Mouse (Mus musculus): ENCODE data around the gene Shmt2. TPM values are rescaled to one million over a fixed set of nuclear protein-coding genes. Genes with fewer than 3 reads are reported as not detected.
A peak's percentile ranks its signal among the peaks of the same experiment; 100 is the strongest.

Shmt2 gene
- total RNA-seq, 2 experiments from 2014 or later, result 27.8 to 31.9 TPM

GRCm38 (mm10) chr10:127534929-127535384 lies 12.7 kb upstream of the Shmt2 start:
- ATAC-seq (ENCODE audit: poor library complexity, severe bottlenecking), result no peak

GRCm38 (mm10) chr10:127534036-127534928 lies 12.0 kb upstream of the Shmt2 start, which contains the start of gene Nxph4:
Nxph4 (minus strand) TSS chr10:127534559.
- no peak for ATAC-seq (ENCODE audit: poor library complexity, severe bottlenecking)

- ATAC-seq (ENCODE audit: poor library complexity, severe bottlenecking), result no peak
These were observed 9.3 kb upstream of the Shmt2 start for GRCm38 (mm10) chr10:127531548-127531947.

GRCm38 (mm10) chr10:127530945-127531344 lies 8.7 kb upstream of the Shmt2 start:
- no peak for ATAC-seq (ENCODE audit: poor library complexity, severe bottlenecking)

GRCm38 (mm10) chr10:127527481-127527880 lies 5.2 kb upstream of the Shmt2 start:
- ATAC-seq (ENCODE audit: poor library complexity, severe bottlenecking), result no peak

- peak; percentile 72 for ATAC-seq (ENCODE audit: poor library complexity, severe bottlenecking)
These were observed 4.4 kb upstream of the Shmt2 start for GRCm38 (mm10) chr10:127526681-127527080.

GRCm38 (mm10) chr10:127526048-127526447 lies 3.8 kb upstream of the Shmt2 start:
- no peak for ATAC-seq (ENCODE audit: poor library complexity, severe bottlenecking)

GRCm38 (mm10) chr10:127524646-127525255 lies 2.5 kb upstream of the Shmt2 start:
- no peak for ATAC-seq (ENCODE audit: poor library complexity, severe bottlenecking)

- peak; percentile 54 for ATAC-seq (ENCODE audit: poor library complexity, severe bottlenecking)
These were observed 598 bp downstream of the Shmt2 start for GRCm38 (mm10) chr10:127521611-127522080.

GRCm38 (mm10) chr10:127520714-127521357 lies 1.4 kb downstream of the Shmt2 start:
- no peak for ATAC-seq (ENCODE audit: poor library complexity, severe bottlenecking)

- no peak for ATAC-seq (ENCODE audit: poor library complexity, severe bottlenecking)
These were observed 2.1 kb downstream of the Shmt2 start for GRCm38 (mm10) chr10:127519903-127520713.

- ATAC-seq (ENCODE audit: poor library complexity, severe bottlenecking), result no peak
These were observed 3.1 kb downstream of the Shmt2 start for GRCm38 (mm10) chr10:127519041-127519701.

GRCm38 (mm10) chr10:127517941-127518340 lies 4.3 kb downstream of the Shmt2 start:
- no peak for ATAC-seq (ENCODE audit: poor library complexity, severe bottlenecking)

- ATAC-seq (ENCODE audit: poor library complexity, severe bottlenecking), result no peak
These were observed 5.5 kb downstream of the Shmt2 start for GRCm38 (mm10) chr10:127516576-127517260.

GRCm38 (mm10) chr10:127515983-127516459 lies 6.2 kb downstream of the Shmt2 start:
- no peak for ATAC-seq (ENCODE audit: poor library complexity, severe bottlenecking)

- no peak for ATAC-seq (ENCODE audit: poor library complexity, severe bottlenecking)
These were observed 6.8 kb downstream of the Shmt2 start for GRCm38 (mm10) chr10:127515271-127515982.

GRCm38 (mm10) chr10:127514764-127515163 lies 7.5 kb downstream of the Shmt2 start, which contains the start of gene Ndufa4l2:
Ndufa4l2 (plus strand) TSS chr10:127514967.
- ATAC-seq (ENCODE audit: poor library complexity, severe bottlenecking), result no peak

GRCm38 (mm10) chr10:127514111-127514698 lies 8.0 kb downstream of the Shmt2 start:
- no peak for ATAC-seq (ENCODE audit: poor library complexity, severe bottlenecking)

All from megakaryocyte, adult 5-6 weeks (primary cell).